Comparison of ENCODE assay signal across 8 mouse cellular contexts in genomic region chr4:133011821-133012775, GRCm38 (mm10). TPM values are rescaled to one million over a fixed set of nuclear protein-coding genes. Genes with fewer than 3 reads are reported as not detected.
A peak's percentile ranks its signal among the peaks of the same experiment; 100 is the strongest.
DNase-seq lines count a peak whose midpoint lies in the region; ATAC-seq and TF ChIP-seq lines count a peak whose summit lies in the region.

No protein-coding gene starts in this region.

- ATAC-seq in forebrain, embryonic 14.5 days = peak; percentile 11
- ATAC-seq in hindbrain, embryonic 11.5 days (ENCODE audit: low FRiP score) = peak; percentile 15; the same call in 1 of the 2 replicates

- no peaks in the 10 kb centered on the region for H3K9me3 ChIP-seq in forebrain, embryonic 14.5 days (replicated peaks; ENCODE audit: control insufficient read depth, low read length)
- H3K9me3 ChIP-seq in hindbrain, embryonic 11.5 days (ENCODE audit: control insufficient read depth, low read length) = no peaks in the 10 kb centered on the region

- H3K27ac ChIP-seq in left cerebral cortex, adult 2 months = peak overlapping the region; percentile 92
- H3K27ac ChIP-seq in bone marrow, adult 2 months (ENCODE audit: control insufficient read depth, insufficient read depth, low read depth, low read length, poor library complexity) = peak overlapping the region; percentile 46
- peak overlapping the region; percentile 93 for H3K27ac ChIP-seq in forebrain, embryonic 14.5 days (ENCODE audit: low read depth, low read length)
- peak overlapping the region; percentile 93 for H3K27ac ChIP-seq in hindbrain, embryonic 11.5 days (ENCODE audit: low read depth, low read length)

- H3K4me1 ChIP-seq in bone marrow, adult 2 months (ENCODE audit: control insufficient read depth, insufficient read depth, low read length) = no peaks in the 10 kb centered on the region; the same call in 1 of the 2 replicates
- peaks cover 37% of the 10 kb centered on the region for H3K4me1 ChIP-seq in forebrain, embryonic 14.5 days (ENCODE audit: control insufficient read depth, insufficient read depth, low read length)
- H3K4me1 ChIP-seq in hindbrain, embryonic 11.5 days (replicated peaks; ENCODE audit: control insufficient read depth, insufficient read depth, low read length) = peaks cover 31% of the 10 kb centered on the region

- peak overlapping the region; percentile 99 for H3K9ac ChIP-seq in forebrain, embryonic 14.5 days (ENCODE audit: low read length)
- H3K9ac ChIP-seq in hindbrain, embryonic 11.5 days (ENCODE audit: low read depth, low read length) = peak overlapping the region; percentile 98

- TF ChIP-seq CTCF in left cerebral cortex, adult 2 months (IDR thresholded peaks at IDR 0.05) = no peak
- no peak for TF ChIP-seq CTCF in bone marrow, adult 2 months (IDR thresholded peaks at IDR 0.05; ENCODE audit: control insufficient read depth, insufficient read depth, low read length)

- intact Hi-C loops in left cerebral cortex, adult 2 months (cut with DNase I) = loop anchor here (1.0 to 5.0 kb wide), 3 partner anchors 44 to 201 kb away; partner anchors contain the start of genes Cd164l2, Gpr3 and Wasf2

- TF ChIP-seq POLR2A in bone marrow, adult 2 months (IDR thresholded peaks at IDR 0.05; ENCODE audit: borderline replicate concordance, control insufficient read depth, low read depth, low read length) = no peak

- peak overlapping the region; percentile 95 for H3K4me2 ChIP-seq in forebrain, embryonic 14.5 days (ENCODE audit: low read length)
- H3K4me2 ChIP-seq in hindbrain, embryonic 11.5 days (replicated peaks; ENCODE audit: low read depth, low read length) = peak overlapping the region; percentile 85

- no peaks in the 10 kb centered on the region for H3K36me3 ChIP-seq in forebrain, embryonic 14.5 days (ENCODE audit: control insufficient read depth, insufficient read depth, low read length)
- H3K36me3 ChIP-seq in hindbrain, embryonic 11.5 days (ENCODE audit: control insufficient read depth, insufficient read depth, low read length) = no peaks in the 10 kb centered on the region

- 2% methylated on average over 69 of the region's 84 CpGs for WGBS in bone marrow, adult 2 months
- under 1% methylated on average over 59 of the region's 84 CpGs for WGBS in forebrain, embryonic 14.5 days
- under 1% methylated on average over 60 of the region's 84 CpGs for WGBS in hindbrain, embryonic 11.5 days

- peak overlapping the region; percentile 99 for H3K4me3 ChIP-seq in left cerebral cortex, adult 2 months
- peak overlapping the region; percentile 88 for H3K4me3 ChIP-seq in bone marrow, adult 2 months (replicated peaks; ENCODE audit: control insufficient read depth, low read depth, low read length)
- H3K4me3 ChIP-seq in forebrain, embryonic 14.5 days (ENCODE audit: low read depth, low read length) = peak overlapping the region; percentile 96
- H3K4me3 ChIP-seq in hindbrain, embryonic 11.5 days (ENCODE audit: low read depth, low read length) = peak overlapping the region; percentile 97

- peaks cover 19% of the 10 kb centered on the region for H3K27me3 ChIP-seq in forebrain, embryonic 14.5 days (replicated peaks; ENCODE audit: control insufficient read depth, insufficient read depth, low read length)
- peaks cover 18% of the 10 kb centered on the region for H3K27me3 ChIP-seq in hindbrain, embryonic 11.5 days (ENCODE audit: control insufficient read depth, insufficient read depth, low read length)

- peak in 1 of 2 experiments; percentile 53 for DNase-seq in left cerebral cortex, adult 2 months (ENCODE audit: extremely low spot score in 1 of 2, low spot score in 2 of 2)
- DNase-seq in left cerebral cortex, adult 9 months (ENCODE audit: low spot score in 2 of 2) = no peak
- peak; percentile 73 for DNase-seq in forebrain, embryonic 14.5 days (ENCODE audit: low spot score)
- DNase-seq in hindbrain, embryonic 11.5 days (ENCODE audit: low spot score) = peak; percentile 67
- peak; percentile 64 for DNase-seq in liver
- DNase-seq in naive thymus-derived CD4-positive, alpha-beta T cell, adult 2 months (ENCODE audit: low read depth) = peak; percentile 59
- DNase-seq in thymus, postnatal 36 days = peak; percentile 64 to 78

RNA-seq across cellular contexts. Expression of gene Ahdc1, which starts 1.0 kb away (rescaled TPM):
- total RNA-seq in left cerebral cortex, adult 2 months (2021) = 100 to 1,000 TPM; 108 to 132 TPM
- 20.1 and 21.7 TPM in 2 replicates for polyA plus RNA-seq in bone marrow, adult 2 months (2011; ENCODE audit: insufficient read depth, insufficient read length, low replicate concordance, missing spikeins)
- polyA plus RNA-seq in forebrain, embryonic 14.5 days (2014; fragmentation: Nextera tagmentation; extraction: Ambion mirVana) = 8.6 and 12.2 TPM in 2 replicates
- polyA plus RNA-seq in hindbrain, embryonic 11.5 days (2014; fragmentation: Nextera tagmentation; extraction: Ambion mirVana) = 6.8 and 9.0 TPM in 2 replicates

RNA-seq across cellular contexts. Expression of gene Fgr, which starts 38.2 kb away (rescaled TPM):
- total RNA-seq in left cerebral cortex, adult 2 months (2021) = under 1 TPM; 0.23 TPM
- polyA plus RNA-seq in bone marrow, adult 2 months (2011; ENCODE audit: insufficient read depth, insufficient read length, low replicate concordance, missing spikeins) = 16.1 and 53.3 TPM in 2 replicates
- 0.23 TPM in 1 of 2 replicates, not detected in the other for polyA plus RNA-seq in forebrain, embryonic 14.5 days (2014; fragmentation: Nextera tagmentation; extraction: Ambion mirVana)
- polyA plus RNA-seq in hindbrain, embryonic 11.5 days (2014; fragmentation: Nextera tagmentation; extraction: Ambion mirVana) = 0.08 and 0.34 TPM in 2 replicates

Comparison
In these comparisons a context has a peak if more than half of its experiments do, and no peak if none do; other contexts are left out.
1. DNase-seq: peak in forebrain, embryonic 14.5 days (single experiment), hindbrain, embryonic 11.5 days (single experiment), liver (single experiment), naive thymus-derived CD4-positive, alpha-beta T cell, adult 2 months (single experiment) and thymus, postnatal 36 days (2 of 2); none in left cerebral cortex, adult 9 months (0 of 2).
2. RNA of gene Fgr, which starts 38.2 kb away (polyA plus RNA-seq): 16.1 to 53.3 TPM in bone marrow, adult 2 months; 0.08 to 0.34 TPM in hindbrain, embryonic 11.5 days and 0.23 TPM in forebrain, embryonic 14.5 days; every median in the first group is over 10 times any median in the second.
3. Peak in every context shown above with its lines, with median percentiles within 50 percentile points of each other: H3K27ac ChIP-seq and H3K4me3 ChIP-seq.